Mouse (Mus musculus): Measurements from ENCODE around the gene Snx18. TPM values are rescaled to one million over a fixed set of nuclear protein-coding genes. Genes with fewer than 3 reads are reported as not detected.

Gene Snx18
- total RNA-seq, 2 experiments from 2014 or later, result 22.9 to 23.8 TPM

- intact Hi-C loops (cut with DNase I), result loop anchor here (5.0 to 10.0 kb wide), 3 partner anchors 200 to 572 kb away; partner anchors contain the start of gene Gpx8
- DNase-seq (ENCODE audit: low spot score in 2 of 2), result peak in 1 of 2 experiments; percentile 21
Measured at GRCm38 (mm10) chr13:113616751-113617337, 1.5 kb downstream of the Snx18 start.

- DNase-seq (ENCODE audit: low spot score in 2 of 2), result peak in 1 of 2 experiments; percentile 14
- intact Hi-C loops (cut with DNase I), result loop anchor here (5.0 to 10.0 kb wide), 3 partner anchors 199 to 571 kb away; partner anchors contain the start of gene Gpx8
Measured at GRCm38 (mm10) chr13:113615971-113616671, 2.2 kb downstream of the Snx18 start.

DNA sequence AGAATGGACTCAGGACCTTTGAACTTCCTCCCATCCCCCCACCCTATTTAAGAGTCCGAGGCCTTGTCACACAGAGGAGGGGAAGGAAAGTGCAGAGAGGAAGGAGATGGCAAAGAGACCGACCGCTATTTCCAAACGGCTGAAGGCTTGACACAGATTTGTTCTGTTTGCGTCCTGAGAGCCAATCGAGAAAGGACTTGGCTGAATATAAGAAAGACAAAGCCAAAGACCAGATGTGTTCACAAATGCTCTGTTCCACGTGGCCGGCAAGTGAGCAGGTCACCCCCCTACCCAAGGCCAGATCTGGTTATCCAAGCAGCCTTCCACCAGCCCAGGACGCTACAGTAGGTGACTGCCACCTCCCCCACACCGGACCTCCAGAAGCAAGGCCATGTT lies 2.8 kb downstream of the Snx18 start:
- DNase-seq (ENCODE audit: low spot score in 2 of 2), result peak in 1 of 2 experiments; percentile 34
- intact Hi-C loops (cut with DNase I), result loop anchor here (5.0 to 10.0 kb wide), 3 partner anchors 198 to 571 kb away; partner anchors contain the start of gene Gpx8

DNA sequence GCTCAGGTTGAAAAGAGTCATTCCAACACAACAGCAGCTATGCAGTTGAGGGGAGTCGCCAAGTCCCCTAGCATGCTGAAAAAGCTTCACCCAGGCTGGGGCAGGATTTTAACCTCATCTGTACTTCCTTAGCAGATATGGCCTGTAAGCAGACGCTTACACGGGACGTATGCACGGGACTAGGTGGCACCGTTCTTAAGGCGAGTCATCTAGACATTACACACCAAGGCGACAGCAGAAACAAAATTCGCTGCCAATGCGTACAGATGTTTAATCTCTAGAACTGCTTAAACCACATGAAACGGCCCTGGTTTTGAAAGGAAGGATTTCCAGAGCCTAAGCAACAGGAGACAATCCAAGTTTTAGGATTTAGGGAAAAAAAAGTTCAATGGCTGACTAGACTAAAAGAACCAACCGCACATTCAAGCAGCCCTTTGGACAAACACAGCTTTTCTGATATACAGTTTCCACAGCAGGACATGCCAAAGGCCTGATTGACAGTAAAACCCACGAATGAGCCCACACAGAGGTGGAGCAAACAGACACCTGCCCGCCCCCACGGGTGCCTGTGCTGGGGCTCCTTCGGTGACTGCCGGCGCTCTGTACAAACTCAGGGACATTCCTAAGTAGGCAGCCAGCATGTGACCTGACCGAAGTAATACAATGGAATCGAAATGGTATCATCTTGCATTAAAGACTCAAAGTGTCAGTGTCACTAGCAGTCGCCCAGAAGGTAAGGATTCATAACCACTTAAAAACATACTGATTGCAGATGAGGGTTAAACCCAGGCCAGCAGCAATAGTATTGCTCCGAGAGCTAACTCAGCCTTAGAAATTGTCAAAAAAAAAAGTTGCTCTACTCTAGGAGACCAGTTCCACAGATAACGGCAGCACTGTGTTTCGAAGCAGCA lies 3.5 kb downstream of the Snx18 start:
- intact Hi-C loops (cut with DNase I), result loop anchor here (5.0 to 10.0 kb wide), 3 partner anchors 198 to 570 kb away; partner anchors contain the start of gene Gpx8
- peak in 1 of 2 experiments; percentile 66 for DNase-seq (ENCODE audit: low spot score in 2 of 2)

DNA sequence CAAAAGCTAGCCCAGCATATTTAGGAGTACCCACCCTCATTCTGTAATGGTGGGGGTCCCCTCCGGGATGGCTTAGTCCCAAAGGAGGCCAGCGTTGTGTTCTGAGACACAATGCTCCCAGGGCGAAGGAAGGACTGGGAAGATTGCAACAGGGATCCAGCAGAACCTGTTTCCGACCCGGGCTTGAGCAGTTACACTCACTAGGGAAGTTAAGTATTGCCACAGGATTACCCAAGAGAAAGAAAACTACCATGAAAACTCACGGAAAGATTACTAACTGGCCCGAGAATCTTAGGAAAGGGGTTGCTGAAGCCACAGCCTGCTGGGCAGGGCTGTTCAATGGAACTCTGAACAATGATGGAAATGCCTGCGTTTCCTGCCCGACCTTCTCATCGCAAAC lies 4.5 kb downstream of the Snx18 start:
- DNase-seq (ENCODE audit: low spot score in 2 of 2), result no peak
- intact Hi-C loops (cut with DNase I), result loop anchor here (10.0 kb wide), 1 partner anchor 569 kb away; the partner anchor contains the start of gene Gpx8

GRCm38 (mm10) chr13:113613341-113613740 lies 5.0 kb downstream of the Snx18 start:
- intact Hi-C loops (cut with DNase I), result loop anchor here (10.0 kb wide), 1 partner anchor 569 kb away; the partner anchor contains the start of gene Gpx8
- no peak for DNase-seq (ENCODE audit: low spot score in 2 of 2)

- no peak for DNase-seq (ENCODE audit: low spot score in 2 of 2)
- intact Hi-C loops (cut with DNase I), result loop anchor here (10.0 kb wide), 1 partner anchor 568 kb away; the partner anchor contains the start of gene Gpx8
Measured at GRCm38 (mm10) chr13:113612141-113612950, 6.0 kb downstream of the Snx18 start.

GRCm38 (mm10) chr13:113610732-113611500 lies 7.4 kb downstream of the Snx18 start:
- DNase-seq (ENCODE audit: low spot score in 2 of 2), result no peak
- intact Hi-C loops (cut with DNase I), result loop anchor here (10.0 kb wide), 1 partner anchor 566 kb away; the partner anchor contains the start of gene Gpx8

GRCm38 (mm10) chr13:113609429-113609828 lies 8.9 kb downstream of the Snx18 start:
- DNase-seq (ENCODE audit: low spot score in 2 of 2), result no peak
- intact Hi-C loops (cut with DNase I), result no loop called here

DNA sequence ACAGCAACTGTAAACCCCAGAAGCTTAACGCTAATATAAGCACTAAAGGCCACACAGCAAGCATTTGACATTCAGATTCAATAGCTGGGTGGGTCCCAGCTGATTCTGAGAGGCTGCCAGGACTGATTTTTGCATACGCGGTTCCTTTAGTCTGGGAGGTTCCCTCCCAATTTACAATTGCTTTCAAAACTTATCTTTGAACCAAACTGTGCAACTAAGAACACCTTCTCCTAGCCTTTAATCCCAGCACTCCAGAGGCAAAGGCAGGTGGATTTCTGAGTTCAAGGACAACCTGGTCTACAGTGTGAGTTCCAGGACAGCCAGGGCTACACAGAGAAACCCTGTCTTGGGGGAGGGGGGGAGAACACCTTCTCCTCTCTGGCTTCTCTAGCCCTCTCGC lies 10.5 kb downstream of the Snx18 start:
- intact Hi-C loops (cut with DNase I), result no loop called here
- no peak for DNase-seq (ENCODE audit: low spot score in 2 of 2)

- intact Hi-C loops (cut with DNase I), result no loop called here
- DNase-seq (ENCODE audit: low spot score in 2 of 2), result no peak
Measured at GRCm38 (mm10) chr13:113607371-113607770, 11.0 kb downstream of the Snx18 start.

GRCm38 (mm10) chr13:113606741-113607358 lies 11.5 kb downstream of the Snx18 start:
- DNase-seq (ENCODE audit: low spot score in 2 of 2), result no peak
- intact Hi-C loops (cut with DNase I), result no loop called here

DNA sequence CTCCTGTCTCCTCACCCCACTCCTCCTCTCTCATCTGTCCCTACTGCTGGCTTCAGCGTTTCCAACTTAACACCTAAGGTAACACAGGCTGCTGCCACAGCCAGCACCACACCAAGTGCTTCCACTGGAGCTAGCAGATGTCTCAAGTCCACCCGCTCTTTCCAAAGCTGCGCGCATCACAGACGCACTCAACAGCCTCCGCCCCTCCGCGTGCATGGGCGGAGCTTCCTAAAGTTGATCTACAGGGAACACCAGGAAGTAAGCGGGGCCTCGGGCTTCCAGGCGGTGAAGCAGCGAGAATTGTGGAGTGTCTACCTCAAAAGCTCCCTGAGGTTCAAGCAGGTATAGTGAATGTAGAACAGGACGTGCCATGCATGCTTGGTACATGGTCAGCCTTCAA lies 12.2 kb downstream of the Snx18 start:
- intact Hi-C loops (cut with DNase I), result no loop called here
- peak in 1 of 2 experiments; percentile 43 for DNase-seq (ENCODE audit: low spot score in 2 of 2)

DNA sequence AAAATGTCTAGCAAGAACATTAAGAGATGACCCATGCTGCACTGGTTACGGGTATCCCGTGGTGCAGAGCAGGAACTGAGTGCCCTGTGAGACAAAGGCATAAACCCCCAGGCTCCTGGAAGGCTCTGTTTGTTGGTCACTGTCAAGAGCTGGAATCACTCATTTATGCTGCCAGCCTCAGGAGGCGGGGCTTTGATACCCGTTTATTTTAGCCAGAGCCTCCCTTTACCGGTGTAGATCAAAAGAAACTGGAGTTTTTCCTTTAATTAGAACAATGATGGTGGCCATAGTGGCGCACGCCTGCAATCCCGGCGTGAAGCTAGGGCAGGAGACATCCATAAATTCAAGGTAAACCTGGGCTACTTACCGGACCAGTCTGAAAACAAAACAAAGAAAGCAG lies 12.7 kb downstream of the Snx18 start:
- DNase-seq (ENCODE audit: low spot score in 2 of 2), result no peak
- intact Hi-C loops (cut with DNase I), result no loop called here

DNA sequence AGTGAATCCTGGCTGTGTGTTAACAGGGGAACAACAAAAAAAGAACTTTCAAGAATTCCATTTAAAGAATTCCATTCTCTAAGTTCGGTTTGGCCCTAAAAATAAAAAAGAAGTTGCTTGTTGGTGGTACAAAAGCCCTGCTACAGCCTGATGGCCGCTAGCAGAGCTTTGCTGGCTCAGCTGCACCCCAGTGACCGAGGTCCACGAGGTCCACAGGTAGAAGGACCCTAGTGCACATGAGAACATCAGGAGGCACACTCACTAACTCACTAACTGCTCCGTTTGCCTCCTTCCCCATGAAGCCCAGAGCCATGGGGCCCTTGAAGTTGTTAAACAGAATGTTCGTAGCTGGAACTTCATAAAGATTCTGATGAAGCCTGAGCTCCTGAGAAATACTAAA lies 14.0 kb downstream of the Snx18 start:
- DNase-seq (ENCODE audit: low spot score in 2 of 2), result no peak
- intact Hi-C loops (cut with DNase I), result no loop called here

GRCm38 (mm10) chr13:113602882-113603342 lies 15.5 kb downstream of the Snx18 start:
- intact Hi-C loops (cut with DNase I), result no loop called here

GRCm38 (mm10) chr13:113601831-113602604 lies 16.3 kb downstream of the Snx18 start:
- intact Hi-C loops (cut with DNase I), result no loop called here
- no peak for DNase-seq (ENCODE audit: low spot score in 2 of 2)

More at GRCm38 (mm10) chr13:113602882-113603342, 15.5 kb downstream of the Snx18 start:
- DNase-seq (ENCODE audit: low spot score in 2 of 2), result no peak

Data from left cerebral cortex, postnatal 36 days (tissue).